Mouse (Mus musculus): ENCODE data around the gene Aktip. TPM values are rescaled to one million over a fixed set of nuclear protein-coding genes. Genes with fewer than 3 reads are reported as not detected.

The Aktip gene
- polyA plus RNA-seq, 1 experiment: 46.3 TPM

GRCm38 (mm10) chr8:91079678-91080077 is 120.1 kb downstream of the Aktip start:
- H3K4me3 ChIP-seq (ENCODE audit: insufficient read depth, low read length): no peak overlapping the region

GRCm38 (mm10) chr8:91077077-91077867 is 122.5 kb downstream of the Aktip start:
- Histone ChIP-seq H3K4me3 (ENCODE audit: insufficient read depth, low read length) (no peak overlapping the region), H3K4me1 (ENCODE audit: control insufficient read depth, insufficient read depth, low read length) (no peaks in the 10 kb centered on the region), H3K27ac (ENCODE audit: insufficient read depth, low read length) (no peak overlapping the region)
- TF ChIP-seq CTCF (IDR thresholded peaks at IDR 0.05; ENCODE audit: borderline replicate concordance, insufficient read depth, low read length) (no peak), POLR2A (IDR thresholded peaks at IDR 0.05; ENCODE audit: low read depth, low read length) (no peak)

More at GRCm38 (mm10) chr8:91079678-91080077, 120.1 kb downstream of the Aktip start:
- Histone ChIP-seq H3K27ac (ENCODE audit: insufficient read depth, low read length) (no peak overlapping the region), H3K4me1 (ENCODE audit: control insufficient read depth, insufficient read depth, low read length) (no peaks in the 10 kb centered on the region)
- TF ChIP-seq POLR2A (IDR thresholded peaks at IDR 0.05; ENCODE audit: low read depth, low read length) (no peak), CTCF (IDR thresholded peaks at IDR 0.05; ENCODE audit: borderline replicate concordance, insufficient read depth, low read length) (no peak)

- no peak overlapping the region for H3K27ac ChIP-seq (ENCODE audit: insufficient read depth, low read length)
- H3K4me3 ChIP-seq (ENCODE audit: insufficient read depth, low read length): peak overlapping the region; percentile 76
Measured at GRCm38 (mm10) chr8:91070275-91070859, 129.4 kb downstream of the Aktip start.

GRCm38 (mm10) chr8:91069834-91070233 is 129.9 kb downstream of the Aktip start, which contains the start of gene Rbl2:
Gene Rbl2, plus strand, starts transcription at chr8:91070057.
- H3K27ac ChIP-seq (ENCODE audit: insufficient read depth, low read length): no peak within 1 kb of the TSS
- 0 out of 2 replicates have a peak, but pooled peaks cover 2% of the 10 kb centered on the region for H3K4me1 ChIP-seq (ENCODE audit: control insufficient read depth, insufficient read depth, low read length)
- H3K4me3 ChIP-seq (ENCODE audit: insufficient read depth, low read length): peak within 1 kb of the TSS; percentile 76
- TF ChIP-seq POLR2A (IDR thresholded peaks at IDR 0.05; ENCODE audit: low read depth, low read length) (peak; percentile 56; the same call in 1 of the 2 replicates), CTCF (IDR thresholded peaks at IDR 0.05; ENCODE audit: borderline replicate concordance, insufficient read depth, low read length) (no peak)

More at GRCm38 (mm10) chr8:91070275-91070859, 129.4 kb downstream of the Aktip start:
- 0 out of 2 replicates have a peak, but pooled peaks cover 2% of the 10 kb centered on the region for H3K4me1 ChIP-seq (ENCODE audit: control insufficient read depth, insufficient read depth, low read length)
- TF ChIP-seq CTCF (IDR thresholded peaks at IDR 0.05; ENCODE audit: borderline replicate concordance, insufficient read depth, low read length): no peak
- TF ChIP-seq POLR2A (IDR thresholded peaks at IDR 0.05; ENCODE audit: low read depth, low read length): peak; percentile 25; the same call in 1 of the 2 replicates

GRCm38 (mm10) chr8:91069407-91069806 is 130.4 kb downstream of the Aktip start:
- H3K4me3 ChIP-seq (ENCODE audit: insufficient read depth, low read length): peak overlapping the region; percentile 76
- no peak overlapping the region for H3K27ac ChIP-seq (ENCODE audit: insufficient read depth, low read length)
- 0 out of 2 replicates have a peak, but pooled peaks cover 2% of the 10 kb centered on the region for H3K4me1 ChIP-seq (ENCODE audit: control insufficient read depth, insufficient read depth, low read length)
- no peak for TF ChIP-seq CTCF (IDR thresholded peaks at IDR 0.05; ENCODE audit: borderline replicate concordance, insufficient read depth, low read length)
- no peak for TF ChIP-seq POLR2A (IDR thresholded peaks at IDR 0.05; ENCODE audit: low read depth, low read length)

- Histone ChIP-seq H3K27ac (ENCODE audit: insufficient read depth, low read length) (no peak overlapping the region), H3K4me1 (ENCODE audit: control insufficient read depth, insufficient read depth, low read length) (no peaks in the 10 kb centered on the region), H3K4me3 (ENCODE audit: insufficient read depth, low read length) (no peak overlapping the region)
- TF ChIP-seq POLR2A (IDR thresholded peaks at IDR 0.05; ENCODE audit: low read depth, low read length) (no peak), CTCF (IDR thresholded peaks at IDR 0.05; ENCODE audit: borderline replicate concordance, insufficient read depth, low read length) (no peak)
Measured at GRCm38 (mm10) chr8:91065179-91065578, 134.6 kb downstream of the Aktip start.

Other genes starting within 250 kb of the Aktip start
- 23.2 and 24.7 TPM in 2 replicates for gene Rbl2, start 129.9 kb downstream of the Aktip start, polyA plus RNA-seq (2011; ENCODE audit: insufficient read length, low read depth, missing spikeins)
- gene Rpgrip1l, start 113.3 kb upstream of the Aktip start, polyA plus RNA-seq (2011; ENCODE audit: insufficient read length, low read depth, missing spikeins): 8.7 and 9.2 TPM in 2 replicates
- gene Fto, start 113.5 kb upstream of the Aktip start, polyA plus RNA-seq (2011; ENCODE audit: insufficient read length, low read depth, missing spikeins): 59.2 and 71.5 TPM in 2 replicates